Mouse (Mus musculus) adrenal gland, postnatal 36 days (tissue): ENCODE measurements around the gene Chn2. TPM values are rescaled to one million over a fixed set of nuclear protein-coding genes. Genes with fewer than 3 reads are reported as not detected.

Experiments
- total RNA-seq, 2 experiments: library from RNA; stranded (reverse); gene quantifications; 2 replicates each; pipeline ENCODE4 v1.2.3; 2021

Gene Chn2
- total RNA-seq, 2 experiments from 2014 or later, result 5.5 to 15.6 TPM

Other genes with a start within 250 kb of the Chn2 start
- 1 to 10 TPM; 6.8 to 7.9 TPM for gene Tril, start 218.7 kb upstream of the Chn2 start, total RNA-seq
- not detected for gene Cpvl, start 60.9 kb upstream of the Chn2 start, total RNA-seq